Mouse (Mus musculus) embryonic facial prominence, embryonic 10.5 days (tissue): ENCODE measurements around the gene Srebf2. TPM values are rescaled to one million over a fixed set of nuclear protein-coding genes. Genes with fewer than 3 reads are reported as not detected.
"Not testable (repeated sequence)": the region's sequence is repeated elsewhere in the genome, so short reads cannot be mapped to it uniquely, and the experiment has no call there.

Experiments
- DNase-seq: peaks from one replicate; pipeline ENCODE4 v3.0.0-alpha.2; 2017; ENCODE audit warnings: low spot score
- H3K27ac ChIP-seq: fragments of 300-500 bp; sonication (generic); replicated peaks from 2 replicates; pipeline ENCODE4 v1.5.1; 2016; ENCODE audit warnings: mild to moderate bottlenecking
- H3K27me3 ChIP-seq: fragments of 300-500 bp; sonication (generic); replicated peaks from 2 replicates; pipeline ENCODE4 v1.6.1; 2016; ENCODE audit warnings: low read depth, mild to moderate bottlenecking; ENCODE audit not compliant: poor library complexity, severe bottlenecking
- H3K36me3 ChIP-seq: fragments of 300-500 bp; sonication (generic); replicated peaks from 2 replicates; pipeline ENCODE4 v1.6.1; 2016; ENCODE audit warnings: mild to moderate bottlenecking, moderate library complexity
- H3K4me1 ChIP-seq: fragments of 300-500 bp; sonication (generic); 2 replicates; pipeline ENCODE4 v1.6.1; 2016
- H3K4me3 ChIP-seq: fragments of 300-500 bp; sonication (generic); 2 replicates; pipeline ENCODE4 v1.5.1; 2016; ENCODE audit warnings: mild to moderate bottlenecking, moderate library complexity
- H3K9me3 ChIP-seq: fragments of 300-500 bp; sonication (generic); 2 replicates; pipeline ENCODE4 v1.6.1; 2016; ENCODE audit warnings: mild to moderate bottlenecking
- WGBS: fragments of 180-500 bp; shearing (Covaris S2); methylation state at CpG from one replicate; pipeline ENCODE4 v1.1.7; 2016; 5-methylcytosine and 5-hydroxymethylcytosine counted together
- polyA plus RNA-seq: library from polyadenylated mRNA; unstranded; fragments of >200 nt; fragmentation: Nextera tagmentation; extraction: Ambion mirVana; gene quantifications from 2 replicates; pipeline ENCODE4 v1.2.1, GENCODE M21; 2016

The Srebf2 gene
- polyA plus RNA-seq, 1 experiment from 2014 or later = 172 TPM

DNA sequence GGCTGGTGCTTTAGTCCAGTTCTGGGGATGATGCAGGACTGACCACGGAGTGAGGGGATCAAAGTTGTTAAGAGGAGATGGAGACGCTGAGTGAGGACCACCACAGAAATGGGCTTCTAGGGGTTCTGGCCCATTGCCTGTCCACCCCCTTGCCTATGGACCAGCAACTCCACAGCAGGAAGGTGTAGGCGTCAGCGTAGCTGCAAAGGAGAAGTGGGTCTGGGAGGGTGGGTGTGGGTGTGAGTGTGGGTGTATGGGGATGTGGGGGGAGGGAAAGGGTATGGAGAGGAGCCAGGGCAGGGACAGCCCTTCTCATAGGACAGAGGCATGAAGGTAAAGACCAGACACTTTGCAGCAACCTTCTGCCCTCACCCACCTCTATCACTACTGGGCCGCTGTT, 78.8 kb downstream of the Srebf2 start:
- H3K4me3 ChIP-seq = no peak overlapping the region
- no peak for DNase-seq
- H3K9me3 ChIP-seq = no peaks in the 10 kb centered on the region
- H3K36me3 ChIP-seq = no peaks in the 10 kb centered on the region
- WGBS = 87% methylated on average over 5 of the region's 5 CpGs
- no peak overlapping the region for H3K27ac ChIP-seq
- H3K27me3 ChIP-seq = peaks cover 57% of the 10 kb centered on the region
- H3K4me1 ChIP-seq = peaks cover 47% of the 10 kb centered on the region

DNA sequence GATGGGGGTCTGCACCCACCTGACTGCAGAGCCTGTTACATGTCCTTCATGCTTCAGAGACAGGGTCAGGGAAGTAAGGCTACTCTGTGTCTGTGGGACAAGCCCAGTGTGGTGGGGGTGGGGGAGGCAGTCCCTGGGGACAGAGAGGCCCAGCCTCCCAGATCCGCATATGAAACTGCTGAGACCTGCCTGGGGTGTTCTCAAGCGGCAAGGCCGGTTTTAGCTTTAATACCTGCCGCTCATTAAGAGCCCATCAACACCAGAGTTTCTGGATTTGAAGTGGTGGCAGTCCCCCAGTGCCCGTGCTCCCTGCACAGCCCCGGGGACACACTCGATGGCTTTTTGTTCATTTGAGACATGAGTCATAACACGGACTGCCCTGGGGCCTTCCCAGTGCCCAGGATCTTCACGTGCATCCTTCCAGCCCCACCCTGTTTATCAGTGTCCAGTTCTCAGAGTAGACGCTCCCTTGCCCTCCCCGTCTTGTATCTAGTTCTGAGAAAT, 82.6 kb downstream of the Srebf2 start:
- H3K4me3 ChIP-seq = no peak overlapping the region
- peaks cover 32% of the 10 kb centered on the region for H3K4me1 ChIP-seq
- H3K36me3 ChIP-seq = peaks cover 14% of the 10 kb centered on the region
- peak; percentile 30 for DNase-seq
- H3K27me3 ChIP-seq = peaks cover 21% of the 10 kb centered on the region
- peak overlapping the region; percentile 8 for H3K27ac ChIP-seq
- 43% methylated on average over 11 of the region's 11 CpGs for WGBS
- no peaks in the 10 kb centered on the region for H3K9me3 ChIP-seq

- peaks cover 29% of the 10 kb centered on the region for H3K4me1 ChIP-seq
- no peak overlapping the region for H3K4me3 ChIP-seq
- peaks cover 16% of the 10 kb centered on the region for H3K27me3 ChIP-seq
- peaks cover 18% of the 10 kb centered on the region for H3K36me3 ChIP-seq
- 62% methylated on average over 6 of the region's 6 CpGs for WGBS
- no peak for DNase-seq
- peak overlapping the region; percentile 8 for H3K27ac ChIP-seq
- H3K9me3 ChIP-seq = no peaks in the 10 kb centered on the region
These were observed 83.2 kb downstream of the Srebf2 start for GRCm38 (mm10) chr15:82230098-82230611.

GRCm38 (mm10) chr15:82231100-82231499, 84.1 kb downstream of the Srebf2 start:
- 77% methylated on average over 4 of the region's 4 CpGs for WGBS
- H3K4me3 ChIP-seq = no peak overlapping the region
- no peaks in the 10 kb centered on the region for H3K9me3 ChIP-seq
- no peak overlapping the region for H3K27ac ChIP-seq
- peaks cover 6% of the 10 kb centered on the region for H3K27me3 ChIP-seq
- peaks cover 18% of the 10 kb centered on the region for H3K36me3 ChIP-seq
- no peak for DNase-seq
- H3K4me1 ChIP-seq = peaks cover 30% of the 10 kb centered on the region

DNA sequence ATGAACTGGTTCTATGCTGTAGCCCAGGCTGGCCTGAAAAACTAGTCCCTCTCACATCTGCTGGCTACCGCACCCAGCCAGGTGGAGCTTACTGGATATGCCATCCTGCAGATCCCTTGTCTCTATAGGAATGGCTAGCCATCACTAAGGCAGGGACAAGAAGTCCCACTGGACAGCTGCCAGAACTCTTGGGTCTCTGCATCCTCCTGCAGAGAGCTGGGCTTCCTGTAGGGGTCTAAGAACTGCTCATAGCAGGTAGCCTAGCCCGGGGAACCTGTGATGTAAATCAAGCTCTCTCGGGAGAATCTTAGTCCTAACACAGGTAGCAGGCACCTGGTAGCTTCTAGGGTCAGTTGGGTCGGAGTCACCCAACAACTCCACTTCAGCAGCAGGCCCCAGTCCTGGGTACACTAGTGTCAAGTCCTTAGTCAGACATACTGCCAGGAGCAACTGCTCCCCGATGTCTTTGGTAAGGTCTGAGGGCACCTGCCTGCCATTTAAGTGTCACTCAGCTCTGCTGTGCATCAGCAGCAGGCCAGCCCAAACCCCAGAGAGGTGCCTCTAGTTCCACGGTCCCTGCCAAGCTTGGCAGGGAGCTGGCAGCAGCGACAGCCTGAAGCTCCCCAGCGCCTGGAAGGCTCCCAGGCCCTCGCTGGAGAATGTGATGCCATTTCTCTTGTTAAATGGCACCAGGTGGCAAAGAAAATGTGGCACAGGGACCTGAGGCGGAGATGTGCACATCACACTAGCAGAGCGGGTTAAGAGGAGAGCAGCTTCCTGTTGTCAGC, 84.8 kb downstream of the Srebf2 start:
- 68% methylated on average over 11 of the region's 11 CpGs for WGBS
- peaks cover 33% of the 10 kb centered on the region for H3K4me1 ChIP-seq
- peaks cover 18% of the 10 kb centered on the region for H3K36me3 ChIP-seq
- no peaks in the 10 kb centered on the region for H3K9me3 ChIP-seq
- H3K27ac ChIP-seq = no peak overlapping the region
- no peaks in the 10 kb centered on the region for H3K27me3 ChIP-seq
- H3K4me3 ChIP-seq = no peak overlapping the region
- DNase-seq = no peak

GRCm38 (mm10) chr15:82232651-82233050, 85.7 kb downstream of the Srebf2 start:
- no peak for DNase-seq
- Histone ChIP-seq H3K36me3 (peaks cover 18% of the 10 kb centered on the region), H3K27me3 (no peaks in the 10 kb centered on the region), H3K4me1 (peaks cover 33% of the 10 kb centered on the region), H3K4me3 (no peak overlapping the region), H3K9me3 (no peaks in the 10 kb centered on the region), H3K27ac (no peak overlapping the region)
- WGBS = 74% methylated on average over 4 of the region's 4 CpGs

DNA sequence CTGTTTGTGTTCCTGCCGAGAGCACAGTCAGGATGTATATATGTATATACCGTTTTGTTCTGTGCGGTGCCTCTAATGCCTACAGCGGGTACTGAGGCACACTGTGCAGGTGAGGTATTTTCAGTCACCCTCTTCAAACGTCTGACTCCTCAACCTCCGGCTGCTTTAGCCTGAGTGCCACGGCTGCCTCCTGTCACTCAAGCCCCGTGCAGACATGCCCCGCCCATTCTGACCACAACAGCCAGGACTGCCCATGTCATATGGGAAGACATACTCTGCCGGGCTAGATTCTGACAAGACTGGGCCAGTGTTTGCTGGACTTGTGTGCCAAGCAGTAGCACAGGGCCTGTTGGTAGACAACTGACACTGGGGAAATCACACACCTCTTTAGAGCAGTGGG, 88.7 kb downstream of the Srebf2 start:
- Histone ChIP-seq H3K9me3 (no peaks in the 10 kb centered on the region), H3K36me3 (peaks cover 40% of the 10 kb centered on the region), H3K27me3 (no peaks in the 10 kb centered on the region), H3K4me1 (peaks cover 17% of the 10 kb centered on the region), H3K27ac (no peak overlapping the region), H3K4me3 (no peak overlapping the region)
- no peak for DNase-seq
- WGBS = 71% methylated on average over 10 of the region's 10 CpGs

DNA sequence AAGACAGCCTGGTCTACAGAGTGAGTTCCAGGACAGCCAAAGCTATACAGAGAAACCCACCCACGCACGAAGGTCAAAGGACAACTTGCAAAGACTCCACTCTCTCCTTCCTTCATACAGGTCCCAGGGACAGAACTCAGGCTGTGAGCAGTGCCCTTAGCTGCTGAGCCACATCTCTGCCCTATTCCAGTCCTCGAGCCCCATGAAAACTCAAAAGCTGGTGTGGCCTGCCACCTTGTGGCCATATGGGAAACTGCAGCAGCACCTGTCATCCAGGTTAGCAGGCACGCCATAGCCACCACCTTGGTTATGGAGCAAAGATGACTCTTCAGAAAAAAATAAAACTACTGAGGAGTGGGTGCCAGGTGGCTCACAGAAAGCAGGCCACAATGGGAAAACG, 89.6 kb downstream of the Srebf2 start:
- H3K4me1 ChIP-seq = peaks cover 11% of the 10 kb centered on the region
- DNase-seq = peak; percentile 84
- H3K4me3 ChIP-seq = no peak overlapping the region
- no peak overlapping the region for H3K27ac ChIP-seq
- 23% methylated on average over 5 of the region's 5 CpGs for WGBS
- H3K9me3 ChIP-seq = no peaks in the 10 kb centered on the region
- no peaks in the 10 kb centered on the region for H3K27me3 ChIP-seq
- peaks cover 40% of the 10 kb centered on the region for H3K36me3 ChIP-seq

DNA sequence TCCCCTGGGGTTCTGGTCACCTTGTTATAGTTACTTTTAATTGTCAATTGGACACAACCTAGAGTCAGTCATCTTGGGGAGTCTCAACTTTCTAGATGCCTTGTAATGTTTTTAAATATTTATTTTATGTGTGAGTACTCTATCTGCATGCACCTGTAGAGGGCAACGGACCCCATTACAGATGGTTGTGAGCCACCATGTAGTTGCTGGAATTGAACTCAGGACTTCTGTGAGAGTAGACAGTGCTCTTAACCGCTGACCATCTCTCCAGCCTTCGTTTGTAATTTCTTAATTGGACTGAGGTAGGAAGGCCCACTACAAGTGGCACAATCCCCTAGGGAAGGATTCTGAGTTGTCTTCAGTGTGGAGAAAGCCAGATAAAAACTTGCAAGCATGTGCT, 96.3 kb downstream of the Srebf2 start:
- WGBS = 82% methylated on average over 3 of the region's 3 CpGs
- no peak for DNase-seq
- no peaks in the 10 kb centered on the region for H3K27me3 ChIP-seq
- 0 out of 2 replicates have a peak overlapping the region, but pooled peaks have one; percentile 92 for H3K27ac ChIP-seq
- peak overlapping the region; percentile 73 for H3K4me3 ChIP-seq
- peaks cover 11% of the 10 kb centered on the region for H3K4me1 ChIP-seq
- peaks cover 15% of the 10 kb centered on the region for H3K36me3 ChIP-seq
- H3K9me3 ChIP-seq = no peaks in the 10 kb centered on the region

GRCm38 (mm10) chr15:82243742-82244114, 96.7 kb downstream of the Srebf2 start:
- 9% methylated on average over 12 of the region's 12 CpGs for WGBS
- Histone ChIP-seq H3K4me3 (peak overlapping the region; percentile 73), H3K27ac (peak overlapping the region; percentile 92), H3K4me1 (peaks cover 11% of the 10 kb centered on the region), H3K9me3 (no peaks in the 10 kb centered on the region), H3K36me3 (peaks cover 11% of the 10 kb centered on the region), H3K27me3 (no peaks in the 10 kb centered on the region)
- no peak for DNase-seq

GRCm38 (mm10) chr15:82244115-82244804, 97.3 kb downstream of the Srebf2 start, which contains the start of gene Cenpm:
Cenpm (minus strand) TSS chr15:82244748.
- no peaks in the 10 kb centered on the region for H3K9me3 ChIP-seq
- peak within 1 kb of the TSS; percentile 73 for H3K4me3 ChIP-seq
- H3K27me3 ChIP-seq = no peaks in the 10 kb centered on the region
- peak; percentile 95 for DNase-seq
- H3K27ac ChIP-seq = peak within 1 kb of the TSS; percentile 92
- peaks cover 5% of the 10 kb centered on the region for H3K36me3 ChIP-seq
- peaks cover 11% of the 10 kb centered on the region for H3K4me1 ChIP-seq
- WGBS = under 1% methylated on average over 65 of the region's 65 CpGs

GRCm38 (mm10) chr15:82244805-82245161, 97.8 kb downstream of the Srebf2 start:
- DNase-seq, H3K9me3 ChIP-seq, H3K36me3 ChIP-seq, H3K27me3 ChIP-seq: not testable (repeated sequence)
- peak overlapping the region; percentile 92 for H3K27ac ChIP-seq
- H3K4me1 ChIP-seq = peaks cover 11% of the 10 kb centered on the region
- 23% methylated on average over 9 of the region's 9 CpGs for WGBS
- H3K4me3 ChIP-seq = peak overlapping the region; percentile 73
